Mouse (Mus musculus) left cerebral cortex, adult 6 months (tissue): ENCODE measurements around the gene 4933428M09Rik. TPM values are rescaled to one million over a fixed set of nuclear protein-coding genes. Genes with fewer than 3 reads are reported as not detected.

ENCODE experiments used
- long read RNA-seq, 2 experiments: library from polyadenylated mRNA; unstranded; transcript quantifications; one replicate each; pipeline ENCODE4 v2.0.0; 2019 to 2020
- polyA plus RNA-seq: library from polyadenylated mRNA; unstranded; fragments of <200 nt; fragmentation: Nextera tagmentation; gene quantifications from 2 replicates; pipeline ENCODE4 v1.2.3, GENCODE M21; 2021

The 4933428M09Rik gene
- polyA plus RNA-seq, result not detected in 2 replicates
- long read RNA-seq, experiment 1, result 0 reads
- long read RNA-seq, experiment 2, result 0 reads

DNA sequence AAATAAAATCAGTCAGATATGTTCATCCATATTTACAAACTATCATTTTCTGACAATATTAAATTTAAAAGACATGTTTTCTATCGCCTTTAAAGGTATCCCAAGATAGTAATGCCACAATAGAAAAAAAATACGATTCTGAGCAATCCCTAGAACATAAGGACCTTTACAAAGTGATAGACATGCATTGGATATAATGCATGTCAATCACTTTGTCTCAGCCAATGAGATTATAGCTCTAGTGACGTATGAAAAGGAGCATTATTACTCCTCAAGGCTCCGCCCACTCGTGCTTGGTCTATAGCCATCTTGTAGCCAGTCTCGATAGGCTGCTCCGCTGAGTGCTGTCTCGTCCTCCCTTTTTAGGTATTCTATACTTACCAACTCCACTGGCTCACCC is at the start of gene 4933428M09Rik:
Gene 4933428M09Rik (plus strand): TSS at position 301 of the 400 bp plus-strand sequence.

DNA sequence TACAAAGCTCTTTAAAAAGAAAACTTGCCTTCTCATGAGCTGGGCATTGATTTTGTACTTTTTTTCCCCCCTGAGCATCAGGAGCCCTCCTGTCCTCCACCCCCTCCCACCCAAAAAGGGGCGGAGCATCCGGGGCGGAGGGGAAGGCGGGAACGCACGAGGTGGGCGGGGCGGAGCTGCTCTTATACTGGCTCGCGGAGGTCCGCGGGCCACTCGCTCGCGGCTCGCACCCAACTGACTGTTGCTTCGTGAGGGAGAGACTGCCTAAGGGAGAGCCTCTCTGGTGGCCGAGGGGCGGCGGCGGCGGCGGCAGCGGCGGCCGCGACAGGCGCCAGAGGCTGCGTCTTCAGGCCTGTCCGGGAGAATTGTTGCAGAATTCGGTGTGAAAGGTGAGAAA is 30.8 kb downstream of the 4933428M09Rik start, which contains the start of gene Mum1l1:
Gene Mum1l1 (plus strand): TSS at position 214 of the 397 bp plus-strand sequence.

Other genes starting within 250 kb of the 4933428M09Rik start
- not detected in 2 replicates for gene Serpina7, start 94.0 kb upstream of the 4933428M09Rik start, polyA plus RNA-seq
- not detected in 2 replicates for gene 4930513O06Rik, start 93.0 kb upstream of the 4933428M09Rik start, polyA plus RNA-seq
- gene Mum1l1, start 30.8 kb downstream of the 4933428M09Rik start, polyA plus RNA-seq, result 2.2 and 3.2 TPM in 2 replicates
- gene Trap1a, start 154.5 kb downstream of the 4933428M09Rik start, polyA plus RNA-seq, result not detected in 2 replicates